Mouse (Mus musculus): ENCODE measurements around the gene Snx9. TPM values are rescaled to one million over a fixed set of nuclear protein-coding genes. Genes with fewer than 3 reads are reported as not detected.

The Snx9 gene
- total and polyA plus RNA-seq, 3 experiments: 26.7 to 55.5 (median 46.7) TPM

DNA sequence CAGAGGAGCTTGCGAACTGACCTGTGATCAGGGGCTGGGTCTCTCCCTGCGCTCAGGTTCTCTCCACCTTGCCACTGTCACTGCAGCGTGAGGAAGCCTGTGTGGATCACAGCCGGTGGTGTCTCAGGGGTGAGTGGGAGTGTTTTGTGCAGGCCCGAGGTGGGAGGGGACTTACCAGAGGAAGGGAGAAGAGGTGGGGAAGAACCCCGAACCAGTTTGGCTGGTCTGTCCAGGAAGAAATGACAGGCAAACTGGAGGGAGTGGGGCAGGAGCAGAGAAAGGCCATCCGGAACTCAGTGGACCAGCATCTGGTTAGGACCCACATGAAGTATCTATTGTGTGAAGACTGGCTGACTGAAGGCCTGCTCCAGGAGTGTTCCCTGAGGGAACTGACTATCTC, 118.0 kb downstream of the Snx9 start:
- no peaks in the 10 kb centered on the region for H3K36me3 ChIP-seq (replicated peaks)
- H3K9me3 ChIP-seq (replicated peaks): no peaks in the 10 kb centered on the region
- no peak for ATAC-seq (ENCODE audit: extremely low read depth, insufficient number of reproducible peaks, low FRiP score, poor library complexity, severe bottlenecking)
- no peak for DNase-seq (ENCODE audit: low spot score)
- peaks cover 20% of the 10 kb centered on the region; the same call in 1 of the 2 replicates for H3K27me3 ChIP-seq (ENCODE audit: insufficient read depth, low read length)
- H3K4me3 ChIP-seq (ENCODE audit: low read depth, low read length): no peak overlapping the region
- H3K4me1 ChIP-seq (ENCODE audit: insufficient read depth, low read depth, low read length): no peaks in the 10 kb centered on the region
- no peak for TF ChIP-seq POLR2AphosphoS5 (IDR thresholded peaks at IDR 0.05; ENCODE audit: insufficient replicate concordance, low read depth, low read length)
- no peak for TF ChIP-seq GATA1 (IDR thresholded peaks at IDR 0.05; ENCODE audit: borderline replicate concordance, low read length)
- no peak for TF ChIP-seq CTCF (IDR thresholded peaks at IDR 0.05; ENCODE audit: low read depth, low read length)
- TF ChIP-seq TAL1 (conservative IDR thresholded peaks at IDR 0.05; ENCODE audit: low read depth, low read length): no peak
- TF ChIP-seq GATA2 (IDR thresholded peaks at IDR 0.05; ENCODE audit: borderline replicate concordance, low read depth, low read length): no peak

DNA sequence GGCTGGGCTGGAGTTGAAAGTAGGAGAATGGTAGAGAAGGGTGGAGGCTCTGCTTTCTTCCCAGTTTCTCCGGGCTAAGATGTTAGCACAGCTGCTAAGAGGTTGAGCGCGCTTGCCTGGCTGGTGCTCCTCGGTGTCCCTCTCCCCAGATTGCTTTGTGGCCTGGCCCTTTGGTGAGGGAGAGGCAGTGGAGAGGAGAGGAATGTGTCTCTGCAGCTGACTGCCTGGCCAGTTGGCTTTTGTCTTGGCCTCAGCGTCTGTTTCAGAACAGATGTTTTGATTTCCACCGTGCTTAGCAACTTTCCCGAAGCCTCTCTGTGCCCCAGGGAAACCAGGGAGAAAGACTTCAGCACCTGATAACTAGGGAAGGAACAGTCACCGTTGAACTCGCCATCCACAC, 118.7 kb downstream of the Snx9 start:
- Histone ChIP-seq H3K36me3 (replicated peaks) (no peaks in the 10 kb centered on the region), H3K9me3 (replicated peaks) (no peaks in the 10 kb centered on the region), H3K27me3 (ENCODE audit: insufficient read depth, low read length) (peaks cover 20% of the 10 kb centered on the region; the same call in 1 of the 2 replicates), H3K4me3 (ENCODE audit: low read depth, low read length) (no peak overlapping the region), H3K4me1 (ENCODE audit: insufficient read depth, low read depth, low read length) (no peaks in the 10 kb centered on the region)
- TF ChIP-seq TAL1 (conservative IDR thresholded peaks at IDR 0.05; ENCODE audit: low read depth, low read length): no peak
- no peak for TF ChIP-seq CTCF (IDR thresholded peaks at IDR 0.05; ENCODE audit: low read depth, low read length)
- no peak for TF ChIP-seq POLR2AphosphoS5 (IDR thresholded peaks at IDR 0.05; ENCODE audit: insufficient replicate concordance, low read depth, low read length)
- no peak for TF ChIP-seq GATA1 (IDR thresholded peaks at IDR 0.05; ENCODE audit: borderline replicate concordance, low read length)
- TF ChIP-seq GATA2 (IDR thresholded peaks at IDR 0.05; ENCODE audit: borderline replicate concordance, low read depth, low read length): no peak
- DNase-seq (ENCODE audit: low spot score) (no peak), ATAC-seq (ENCODE audit: extremely low read depth, insufficient number of reproducible peaks, low FRiP score, poor library complexity, severe bottlenecking) (no peak)

DNA sequence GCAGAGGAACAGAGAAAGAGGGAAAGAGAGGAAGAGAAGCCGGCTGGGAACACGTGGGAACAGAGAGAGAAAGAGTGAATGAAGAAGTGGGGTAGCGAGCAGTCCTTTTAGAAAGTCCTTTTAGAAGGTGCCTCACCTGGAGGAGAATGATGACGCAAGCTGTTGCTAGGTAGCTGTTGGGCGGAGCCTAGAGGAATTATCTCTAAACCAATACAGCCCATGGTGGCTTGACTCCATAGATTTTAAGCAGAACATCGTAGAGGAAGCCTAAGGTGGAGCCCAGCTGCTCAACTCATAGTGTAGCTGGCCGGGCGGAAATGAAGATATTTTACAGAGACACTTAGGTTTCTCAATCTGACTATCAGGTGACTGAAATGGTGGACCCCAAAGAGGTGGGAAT, 122.6 kb downstream of the Snx9 start:
- no peaks in the 10 kb centered on the region for H3K36me3 ChIP-seq (replicated peaks)
- ATAC-seq (ENCODE audit: extremely low read depth, insufficient number of reproducible peaks, low FRiP score, poor library complexity, severe bottlenecking) (no peak), DNase-seq (ENCODE audit: low spot score) (no peak)
- H3K9me3 ChIP-seq (replicated peaks): no peaks in the 10 kb centered on the region
- TF ChIP-seq GATA1 (IDR thresholded peaks at IDR 0.05; ENCODE audit: borderline replicate concordance, low read length) (no peak), CTCF (IDR thresholded peaks at IDR 0.05; ENCODE audit: low read depth, low read length) (no peak), POLR2AphosphoS5 (IDR thresholded peaks at IDR 0.05; ENCODE audit: insufficient replicate concordance, low read depth, low read length) (no peak)
- H3K27me3 ChIP-seq (ENCODE audit: insufficient read depth, low read length): peaks cover 25% of the 10 kb centered on the region
- H3K4me3 ChIP-seq (ENCODE audit: low read depth, low read length): no peak overlapping the region
- H3K4me1 ChIP-seq (ENCODE audit: insufficient read depth, low read depth, low read length): no peaks in the 10 kb centered on the region

- no peaks in the 10 kb centered on the region for H3K9me3 ChIP-seq (replicated peaks)
- H3K27me3 ChIP-seq (ENCODE audit: insufficient read depth, low read length): peaks cover 23% of the 10 kb centered on the region
- H3K4me1 ChIP-seq (ENCODE audit: insufficient read depth, low read depth, low read length): no peaks in the 10 kb centered on the region
- H3K36me3 ChIP-seq (replicated peaks): no peaks in the 10 kb centered on the region
- TF ChIP-seq TAL1 (conservative IDR thresholded peaks at IDR 0.05; ENCODE audit: low read depth, low read length) (no peak), GATA1 (IDR thresholded peaks at IDR 0.05; ENCODE audit: borderline replicate concordance, low read length) (no peak)
- DNase-seq (ENCODE audit: low spot score) (no peak), ATAC-seq (ENCODE audit: extremely low read depth, insufficient number of reproducible peaks, low FRiP score, poor library complexity, severe bottlenecking) (no peak)
- no peak overlapping the region for H3K4me3 ChIP-seq (ENCODE audit: low read depth, low read length)
These were observed 124.1 kb downstream of the Snx9 start for GRCm38 (mm10) chr17:5965084-5965781.

- no peak overlapping the region for H3K4me3 ChIP-seq (ENCODE audit: low read depth, low read length)
- ATAC-seq (ENCODE audit: extremely low read depth, insufficient number of reproducible peaks, low FRiP score, poor library complexity, severe bottlenecking) (no peak), DNase-seq (ENCODE audit: low spot score) (no peak)
- no peak for TF ChIP-seq CTCF (IDR thresholded peaks at IDR 0.05; ENCODE audit: low read depth, low read length)
- no peak for TF ChIP-seq TAL1 (conservative IDR thresholded peaks at IDR 0.05; ENCODE audit: low read depth, low read length)
- no peak for TF ChIP-seq GATA1 (IDR thresholded peaks at IDR 0.05; ENCODE audit: borderline replicate concordance, low read length)
- no peak for TF ChIP-seq POLR2AphosphoS5 (IDR thresholded peaks at IDR 0.05; ENCODE audit: insufficient replicate concordance, low read depth, low read length)
- no peak for TF ChIP-seq GATA2 (IDR thresholded peaks at IDR 0.05; ENCODE audit: borderline replicate concordance, low read depth, low read length)
- H3K36me3 ChIP-seq (replicated peaks): no peaks in the 10 kb centered on the region
- H3K4me1 ChIP-seq (ENCODE audit: insufficient read depth, low read depth, low read length): no peaks in the 10 kb centered on the region
- no peaks in the 10 kb centered on the region for H3K9me3 ChIP-seq (replicated peaks)
- peaks cover 23% of the 10 kb centered on the region for H3K27me3 ChIP-seq (ENCODE audit: insufficient read depth, low read length)
These were observed 125.6 kb downstream of the Snx9 start for GRCm38 (mm10) chr17:5966706-5967105.

DNA sequence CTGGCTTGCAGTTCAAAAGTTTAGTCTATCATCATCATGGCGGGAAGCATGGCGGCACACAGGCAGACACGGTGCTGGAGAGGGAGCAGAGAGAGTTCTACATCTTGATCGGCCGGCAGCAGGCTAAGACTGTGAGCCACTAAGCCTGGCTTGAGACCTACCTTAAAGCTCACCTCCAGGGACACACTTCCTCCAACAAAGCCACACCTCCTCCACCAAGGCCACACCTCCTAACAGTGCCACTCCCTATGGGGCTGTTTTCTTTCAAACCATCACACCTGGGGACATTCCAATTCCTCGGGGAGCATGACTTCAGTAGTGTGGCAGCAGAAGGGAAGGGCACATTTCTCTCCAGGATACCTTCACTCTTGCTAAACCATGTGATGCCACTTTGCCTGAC, 127.4 kb downstream of the Snx9 start:
- no peak for ATAC-seq (ENCODE audit: extremely low read depth, insufficient number of reproducible peaks, low FRiP score, poor library complexity, severe bottlenecking)
- H3K4me3 ChIP-seq (ENCODE audit: low read depth, low read length): no peak overlapping the region
- H3K27me3 ChIP-seq (ENCODE audit: insufficient read depth, low read length): peaks cover 23% of the 10 kb centered on the region
- no peaks in the 10 kb centered on the region for H3K36me3 ChIP-seq (replicated peaks)
- no peaks in the 10 kb centered on the region for H3K9me3 ChIP-seq (replicated peaks)
- DNase-seq (ENCODE audit: low spot score): no peak
- TF ChIP-seq GATA2 (IDR thresholded peaks at IDR 0.05; ENCODE audit: borderline replicate concordance, low read depth, low read length) (no peak), TAL1 (conservative IDR thresholded peaks at IDR 0.05; ENCODE audit: low read depth, low read length) (no peak), GATA1 (IDR thresholded peaks at IDR 0.05; ENCODE audit: borderline replicate concordance, low read length) (no peak), POLR2AphosphoS5 (IDR thresholded peaks at IDR 0.05; ENCODE audit: insufficient replicate concordance, low read depth, low read length) (no peak), CTCF (IDR thresholded peaks at IDR 0.05; ENCODE audit: low read depth, low read length) (no peak)
- H3K4me1 ChIP-seq (ENCODE audit: insufficient read depth, low read depth, low read length): no peaks in the 10 kb centered on the region

Measured in G1E (cell line).